Mouse (Mus musculus) layer of hippocampus, postnatal 14 days (tissue): ENCODE measurements at regions not wholly inside any gene's neighbourhood (a gene's known extent, or its start where the extent isn't known, plus 50 kb on each side); places are given as distances from the start of the nearest gene placed in this dataset.

Experiments
- DNase-seq, 2 experiments: peaks; one replicate each; pipeline ENCODE4 v3.0.0; 2021 to 2022; ENCODE audit warnings: low spot score in 2 of 2, mixed read lengths in 1 of 2

- no peak for DNase-seq
Measured at GRCm38 (mm10) chr4:27130108-27130507, 783.4 kb upstream of the Manea start.

GRCm38 (mm10) chr4:27117978-27118377, 771.3 kb upstream of the Manea start:
- DNase-seq = peak in 1 of 2 experiments; percentile 1

- DNase-seq = no peak
Measured at GRCm38 (mm10) chr4:27117075-27117827, 770.6 kb upstream of the Manea start.

- no peak for DNase-seq
Measured at GRCm38 (mm10) chr4:27105436-27105835, 758.7 kb upstream of the Manea start.

GRCm38 (mm10) chr4:27096245-27096644, 749.6 kb upstream of the Manea start:
- DNase-seq = no peak

- no peak for DNase-seq
Measured at GRCm38 (mm10) chr4:27049971-27050370, 703.3 kb upstream of the Manea start.

GRCm38 (mm10) chr4:27049226-27049625, 702.5 kb upstream of the Manea start:
- DNase-seq = no peak
